Mouse (Mus musculus) neural tube, embryonic 13.5 days (tissue): Measurements from ENCODE around the gene Kdm5a. TPM values are rescaled to one million over a fixed set of nuclear protein-coding genes. Genes with fewer than 3 reads are reported as not detected.

Source experiments
- ATAC-seq: fragments of 200-750 bp; cut with Nextera tagmentation; 2 replicates; pipeline ENCODE4 v1.8.0; 2017; ENCODE audit warnings: low read depth, mild to moderate bottlenecking, moderate TSS enrichment, moderate library complexity
- H3K27ac ChIP-seq: fragments of 300-500 bp; sonication (generic); replicated peaks from 2 replicates; pipeline ENCODE4 v1.5.1; 2015; ENCODE audit warnings: moderate library complexity, mild to moderate bottlenecking, inconsistent platforms
- H3K27me3 ChIP-seq: fragments of 300-500 bp; sonication (generic); 2 replicates; pipeline ENCODE4 v1.6.1; 2015; ENCODE audit warnings: mild to moderate bottlenecking, inconsistent platforms
- H3K36me3 ChIP-seq: fragments of 300-500 bp; sonication (generic); 2 replicates; pipeline ENCODE4 v1.6.1; 2015; ENCODE audit warnings: mild to moderate bottlenecking, inconsistent platforms
- H3K4me1 ChIP-seq: fragments of 300-500 bp; sonication (generic); replicated peaks from 2 replicates; pipeline ENCODE4 v1.6.1; 2015; ENCODE audit warnings: inconsistent platforms
- H3K4me2 ChIP-seq: fragments of 300-500 bp; sonication (generic); 2 replicates; pipeline ENCODE4 v1.6.1; 2015; ENCODE audit warnings: inconsistent platforms, mild to moderate bottlenecking, moderate library complexity
- H3K4me3 ChIP-seq: fragments of 300-500 bp; sonication (generic); 2 replicates; pipeline ENCODE4 v1.5.1; 2015; ENCODE audit warnings: mild to moderate bottlenecking, inconsistent platforms
- H3K9ac ChIP-seq: fragments of 300-500 bp; sonication (generic); 2 replicates; pipeline ENCODE4 v1.6.1; 2015; ENCODE audit warnings: moderate library complexity, mild to moderate bottlenecking, inconsistent platforms
- H3K9me3 ChIP-seq: fragments of 300-500 bp; sonication (generic); 2 replicates; pipeline ENCODE4 v1.6.1; 2016; ENCODE audit warnings: inconsistent platforms
- WGBS: fragments of 180-500 bp; shearing (Covaris S2); methylation state at CpG from one replicate; pipeline ENCODE4 v1.1.7; 2015; 5-methylcytosine and 5-hydroxymethylcytosine counted together
- polyA plus RNA-seq: library from polyadenylated mRNA; unstranded; fragments of >200 nt; fragmentation: Nextera tagmentation; extraction: Ambion mirVana; gene quantifications from 2 replicates; pipeline ENCODE4 v1.2.1, GENCODE M21; 2015

Gene Kdm5a
- polyA plus RNA-seq, 1 experiment from 2014 or later = 34.7 TPM

- 35% methylated on average over 4 of the region's 4 CpGs for WGBS
- H3K9me3 ChIP-seq = no peaks in the 10 kb centered on the region
- peaks cover 49% of the 10 kb centered on the region for H3K27me3 ChIP-seq
- no peak overlapping the region for H3K4me3 ChIP-seq
- no peak for ATAC-seq
- H3K27ac ChIP-seq = no peak overlapping the region
- no peak overlapping the region for H3K9ac ChIP-seq
- no peaks in the 10 kb centered on the region for H3K36me3 ChIP-seq
- no peak overlapping the region for H3K4me2 ChIP-seq
- peaks cover 33% of the 10 kb centered on the region for H3K4me1 ChIP-seq
These were observed 101.5 kb downstream of the Kdm5a start for GRCm38 (mm10) chr6:120465393-120465792.

- no peak for ATAC-seq
- H3K36me3 ChIP-seq = no peaks in the 10 kb centered on the region
- H3K9me3 ChIP-seq = no peaks in the 10 kb centered on the region
- H3K9ac ChIP-seq = no peak overlapping the region
- H3K27me3 ChIP-seq = peaks cover 36% of the 10 kb centered on the region
- 75% methylated on average over 10 of the region's 10 CpGs for WGBS
- no peak overlapping the region for H3K27ac ChIP-seq
- no peak overlapping the region for H3K4me2 ChIP-seq
- H3K4me1 ChIP-seq = peaks cover 46% of the 10 kb centered on the region
- H3K4me3 ChIP-seq = no peak overlapping the region
These were observed 102.8 kb downstream of the Kdm5a start for GRCm38 (mm10) chr6:120466609-120467329.

- no peaks in the 10 kb centered on the region for H3K36me3 ChIP-seq
- no peak for ATAC-seq
- H3K4me1 ChIP-seq = peaks cover 56% of the 10 kb centered on the region
- H3K4me2 ChIP-seq = no peak overlapping the region
- peaks cover 21% of the 10 kb centered on the region for H3K27me3 ChIP-seq
- no peak overlapping the region for H3K9ac ChIP-seq
- H3K4me3 ChIP-seq = no peak overlapping the region
- WGBS = 90% methylated on average over 4 of the region's 4 CpGs
- H3K9me3 ChIP-seq = no peaks in the 10 kb centered on the region
- H3K27ac ChIP-seq = no peak overlapping the region
These were observed 104.3 kb downstream of the Kdm5a start for GRCm38 (mm10) chr6:120468259-120468658.

- H3K9ac ChIP-seq = no peak overlapping the region
- H3K4me1 ChIP-seq = peaks cover 56% of the 10 kb centered on the region
- H3K27me3 ChIP-seq = peaks cover 11% of the 10 kb centered on the region
- H3K4me2 ChIP-seq = no peak overlapping the region
- no peak overlapping the region for H3K4me3 ChIP-seq
- 68% methylated on average over 3 of the region's 3 CpGs for WGBS
- H3K36me3 ChIP-seq = no peaks in the 10 kb centered on the region
- no peak for ATAC-seq
- H3K27ac ChIP-seq = 0 out of 2 replicates have a peak overlapping the region, but pooled peaks have one; percentile 93
- no peaks in the 10 kb centered on the region for H3K9me3 ChIP-seq
These were observed 105.3 kb downstream of the Kdm5a start for GRCm38 (mm10) chr6:120469268-120469667.

GRCm38 (mm10) chr6:120469770-120470169 lies 105.8 kb downstream of the Kdm5a start:
- Histone ChIP-seq H3K4me2 (no peak overlapping the region), H3K9me3 (no peaks in the 10 kb centered on the region), H3K36me3 (no peaks in the 10 kb centered on the region), H3K9ac (no peak overlapping the region), H3K4me3 (no peak overlapping the region), H3K27me3 (peaks cover 6% of the 10 kb centered on the region), H3K27ac (peak overlapping the region; percentile 93; the same call in 1 of the 2 replicates), H3K4me1 (peaks cover 55% of the 10 kb centered on the region)
- no peak for ATAC-seq

GRCm38 (mm10) chr6:120470666-120471065 lies 106.7 kb downstream of the Kdm5a start:
- Histone ChIP-seq H3K4me3 (no peak overlapping the region), H3K36me3 (no peaks in the 10 kb centered on the region), H3K4me1 (peaks cover 56% of the 10 kb centered on the region), H3K9ac (no peak overlapping the region), H3K4me2 (no peak overlapping the region), H3K27ac (peak overlapping the region; percentile 93), H3K9me3 (no peaks in the 10 kb centered on the region), H3K27me3 (no peaks in the 10 kb centered on the region)
- 93% methylated on average over 1 of the region's 1 CpGs for WGBS
- no peak for ATAC-seq

- Histone ChIP-seq H3K27ac (peak overlapping the region; percentile 93), H3K4me1 (peaks cover 56% of the 10 kb centered on the region), H3K4me2 (peak overlapping the region; percentile 27), H3K9ac (0 out of 2 replicates have a peak overlapping the region, but pooled peaks have one; percentile 26), H3K9me3 (no peaks in the 10 kb centered on the region), H3K27me3 (no peaks in the 10 kb centered on the region), H3K4me3 (no peak overlapping the region), H3K36me3 (0 out of 2 replicates have a peak, but pooled peaks cover 3% of the 10 kb centered on the region)
- 2% methylated on average over 5 of the region's 5 CpGs for WGBS
- peak; percentile 87 for ATAC-seq
These were observed 108.1 kb downstream of the Kdm5a start for GRCm38 (mm10) chr6:120471991-120472441.

- H3K9ac ChIP-seq = 0 out of 2 replicates have a peak overlapping the region, but pooled peaks have one; percentile 26
- H3K4me2 ChIP-seq = peak overlapping the region; percentile 27
- 10% methylated on average over 8 of the region's 8 CpGs for WGBS
These were observed 108.7 kb downstream of the Kdm5a start for GRCm38 (mm10) chr6:120472455-120473140.

GRCm38 (mm10) chr6:120473427-120473826 lies 109.5 kb downstream of the Kdm5a start:
- no peaks in the 10 kb centered on the region for H3K9me3 ChIP-seq
- 18% methylated on average over 5 of the region's 5 CpGs for WGBS
- H3K4me2 ChIP-seq = 0 out of 2 replicates have a peak overlapping the region, but pooled peaks have one; percentile 7
- H3K27me3 ChIP-seq = no peaks in the 10 kb centered on the region
- H3K4me1 ChIP-seq = peaks cover 56% of the 10 kb centered on the region
- peaks cover 11% of the 10 kb centered on the region; the same call in 1 of the 2 replicates for H3K36me3 ChIP-seq
- no peak overlapping the region for H3K9ac ChIP-seq
- peak; percentile 20 for ATAC-seq
- H3K27ac ChIP-seq = peak overlapping the region; percentile 93
- H3K4me3 ChIP-seq = no peak overlapping the region

More at GRCm38 (mm10) chr6:120472455-120473140, 108.7 kb downstream of the Kdm5a start:
- H3K36me3 ChIP-seq = 0 out of 2 replicates have a peak, but pooled peaks cover 3% of the 10 kb centered on the region
- peaks cover 56% of the 10 kb centered on the region for H3K4me1 ChIP-seq
- peak; percentile 58 for ATAC-seq
- no peaks in the 10 kb centered on the region for H3K9me3 ChIP-seq
- no peak overlapping the region for H3K4me3 ChIP-seq
- no peaks in the 10 kb centered on the region for H3K27me3 ChIP-seq
- peak overlapping the region; percentile 93 for H3K27ac ChIP-seq

GRCm38 (mm10) chr6:120475288-120475687 lies 111.4 kb downstream of the Kdm5a start:
- Histone ChIP-seq H3K4me1 (peaks cover 46% of the 10 kb centered on the region), H3K4me2 (no peak overlapping the region), H3K4me3 (no peak overlapping the region), H3K9me3 (no peaks in the 10 kb centered on the region), H3K9ac (no peak overlapping the region), H3K27ac (no peak overlapping the region), H3K36me3 (peaks cover 30% of the 10 kb centered on the region), H3K27me3 (no peaks in the 10 kb centered on the region)
- 83% methylated on average over 8 of the region's 8 CpGs for WGBS
- no peak for ATAC-seq

GRCm38 (mm10) chr6:120479302-120479701 lies 115.4 kb downstream of the Kdm5a start:
- WGBS = 80% methylated on average over 2 of the region's 2 CpGs
- no peaks in the 10 kb centered on the region for H3K27me3 ChIP-seq
- peaks cover 6% of the 10 kb centered on the region for H3K4me1 ChIP-seq
- no peak overlapping the region for H3K4me2 ChIP-seq
- no peak overlapping the region for H3K4me3 ChIP-seq
- H3K9ac ChIP-seq = no peak overlapping the region
- peaks cover 49% of the 10 kb centered on the region for H3K36me3 ChIP-seq
- H3K9me3 ChIP-seq = no peaks in the 10 kb centered on the region
- no peak for ATAC-seq
- H3K27ac ChIP-seq = no peak overlapping the region

- Histone ChIP-seq H3K4me3 (no peak overlapping the region), H3K4me1 (no peaks in the 10 kb centered on the region; the same call in 1 of the 2 replicates), H3K27ac (no peak overlapping the region), H3K4me2 (no peak overlapping the region), H3K9me3 (no peaks in the 10 kb centered on the region), H3K36me3 (peaks cover 49% of the 10 kb centered on the region), H3K9ac (no peak overlapping the region), H3K27me3 (no peaks in the 10 kb centered on the region)
- WGBS = 91% methylated on average over 5 of the region's 5 CpGs
- ATAC-seq = no peak
These were observed 116.4 kb downstream of the Kdm5a start for GRCm38 (mm10) chr6:120480361-120480760.
